Mouse (Mus musculus) embryonic facial prominence, embryonic 11.5 days (tissue): ENCODE measurements around the gene Pipox. TPM values are rescaled to one million over a fixed set of nuclear protein-coding genes. Genes with fewer than 3 reads are reported as not detected.
A peak's percentile ranks its signal among the peaks of the same experiment; 100 is the strongest.

Experiments used
- ATAC-seq: fragments of 200-750 bp; cut with Nextera tagmentation; replicated peaks from 2 replicates; pipeline ENCODE4 v1.8.0; 2017; ENCODE audit warnings: low read depth; ENCODE audit not compliant: insufficient number of reproducible peaks, low FRiP score, low TSS enrichment
- DNase-seq: peaks from one replicate; pipeline ENCODE4 v3.0.0-alpha.2; 2015; ENCODE audit warnings: low spot score
- H3K27ac ChIP-seq: fragments of 300-500 bp; sonication (generic); replicated peaks from 2 replicates; pipeline ENCODE4 v1.5.1; 2014; ENCODE audit warnings: mild to moderate bottlenecking, low read depth, low read length, control low read depth
- H3K27me3 ChIP-seq: fragments of 300-500 bp; sonication (generic); 2 replicates; pipeline ENCODE4 v1.6.1; 2014; ENCODE audit warnings: mild to moderate bottlenecking, low read length, moderate library complexity, mixed read lengths; ENCODE audit not compliant: control insufficient read depth, insufficient read depth
- H3K36me3 ChIP-seq: fragments of 300-500 bp; sonication (generic); replicated peaks from 2 replicates; pipeline ENCODE4 v1.6.1; 2014; ENCODE audit warnings: low read depth, mild to moderate bottlenecking, low read length, moderate library complexity, mixed read lengths; ENCODE audit not compliant: control insufficient read depth, insufficient read depth
- H3K4me1 ChIP-seq: fragments of 300-500 bp; sonication (generic); 2 replicates; pipeline ENCODE4 v1.6.1; 2014; ENCODE audit warnings: low read length, mixed read lengths; ENCODE audit not compliant: control insufficient read depth, insufficient read depth
- H3K4me2 ChIP-seq: fragments of 300-500 bp; sonication (generic); 2 replicates; pipeline ENCODE4 v1.6.1; 2014; ENCODE audit warnings: low read depth, mild to moderate bottlenecking, control low read depth, low read length, moderate library complexity
- H3K4me3 ChIP-seq: fragments of 300-500 bp; sonication (generic); 2 replicates; pipeline ENCODE4 v1.5.1; 2014; ENCODE audit warnings: low read depth, low read length, control low read depth
- H3K9ac ChIP-seq: fragments of 300-500 bp; sonication (generic); replicated peaks from 2 replicates; pipeline ENCODE4 v1.6.1; 2014; ENCODE audit warnings: mild to moderate bottlenecking, control low read depth, low read length
- H3K9me3 ChIP-seq: fragments of 300-500 bp; sonication (generic); replicated peaks from 2 replicates; pipeline ENCODE4 v1.6.1; 2016; ENCODE audit warnings: mild to moderate bottlenecking, low read length, inconsistent platforms, mixed read lengths; ENCODE audit not compliant: control insufficient read depth
- WGBS: fragments of 180-500 bp; shearing (Covaris S2); extraction: QIAGEN DNeasy Blood & Tissue Kit; methylation state at CpG from one replicate; pipeline ENCODE4 v1.1.7; 2014; 5-methylcytosine and 5-hydroxymethylcytosine counted together
- polyA plus RNA-seq: library from polyadenylated mRNA; unstranded; fragments of >200 nt; fragmentation: Nextera tagmentation; extraction: Ambion mirVana; gene quantifications from 2 replicates; pipeline ENCODE4 v1.2.1, GENCODE M21; 2014

The Pipox gene
- polyA plus RNA-seq, 1 experiment from 2014 or later: 3.0 TPM

DNA sequence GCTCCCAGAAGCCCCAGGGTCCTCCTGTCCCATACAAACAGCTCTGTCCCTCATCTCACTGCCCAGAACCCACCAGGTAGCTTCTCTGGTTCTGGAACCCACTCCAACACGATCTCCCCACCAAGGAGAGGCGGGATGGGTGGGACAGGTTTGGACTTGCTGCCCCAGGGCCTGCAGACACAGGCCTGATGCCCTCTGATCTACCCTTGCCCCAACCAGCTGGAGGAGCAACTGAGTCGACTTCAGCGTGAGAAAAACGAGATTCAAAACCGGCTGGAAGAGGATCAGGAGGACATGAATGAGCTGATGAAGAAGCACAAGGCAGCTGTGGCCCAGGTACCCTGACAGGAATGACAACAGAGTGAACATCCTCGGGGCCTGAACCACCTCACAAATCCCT, 44.7 kb downstream of the Pipox start:
- ATAC-seq (no peak), DNase-seq (no peak)
- H3K4me2 ChIP-seq: no peak overlapping the region
- H3K27me3 ChIP-seq: no peaks in the 10 kb centered on the region
- 72% methylated on average over 7 of the region's 7 CpGs for WGBS
- H3K4me3 ChIP-seq: no peak overlapping the region
- peaks cover 5% of the 10 kb centered on the region; the same call in 1 of the 2 replicates for H3K36me3 ChIP-seq
- H3K9me3 ChIP-seq: no peaks in the 10 kb centered on the region
- no peak overlapping the region for H3K27ac ChIP-seq
- H3K9ac ChIP-seq: no peak overlapping the region
- no peaks in the 10 kb centered on the region; the same call in 1 of the 2 replicates for H3K4me1 ChIP-seq

DNA sequence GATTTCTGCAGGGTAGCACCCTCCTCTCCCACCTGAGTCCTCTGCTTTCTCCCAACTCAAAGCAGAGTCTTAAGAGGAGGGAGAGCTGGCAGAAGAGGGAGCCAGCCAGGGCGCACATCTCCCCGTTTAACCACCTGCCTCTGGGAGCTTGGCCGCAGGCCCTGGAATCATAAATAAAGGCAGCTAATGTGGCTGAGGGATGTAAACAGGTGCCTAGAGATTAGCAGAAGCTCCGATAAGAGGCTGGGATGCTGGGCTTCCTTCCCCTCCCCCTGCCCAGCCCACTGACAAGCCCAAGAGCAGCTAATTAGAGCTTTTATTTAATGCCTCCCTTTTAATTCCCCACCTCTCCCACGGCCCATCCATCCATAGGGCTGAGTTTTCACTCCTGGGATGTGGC, 45.8 kb downstream of the Pipox start:
- DNase-seq (no peak), ATAC-seq (no peak)
- H3K4me1 ChIP-seq: no peaks in the 10 kb centered on the region; the same call in 1 of the 2 replicates
- no peaks in the 10 kb centered on the region for H3K27me3 ChIP-seq
- H3K36me3 ChIP-seq: peaks cover 4% of the 10 kb centered on the region; the same call in 1 of the 2 replicates
- no peak overlapping the region for H3K27ac ChIP-seq
- 45% methylated on average over 5 of the region's 5 CpGs for WGBS
- H3K4me2 ChIP-seq: no peak overlapping the region
- no peak overlapping the region for H3K9ac ChIP-seq
- H3K4me3 ChIP-seq: no peak overlapping the region
- no peaks in the 10 kb centered on the region for H3K9me3 ChIP-seq

DNA sequence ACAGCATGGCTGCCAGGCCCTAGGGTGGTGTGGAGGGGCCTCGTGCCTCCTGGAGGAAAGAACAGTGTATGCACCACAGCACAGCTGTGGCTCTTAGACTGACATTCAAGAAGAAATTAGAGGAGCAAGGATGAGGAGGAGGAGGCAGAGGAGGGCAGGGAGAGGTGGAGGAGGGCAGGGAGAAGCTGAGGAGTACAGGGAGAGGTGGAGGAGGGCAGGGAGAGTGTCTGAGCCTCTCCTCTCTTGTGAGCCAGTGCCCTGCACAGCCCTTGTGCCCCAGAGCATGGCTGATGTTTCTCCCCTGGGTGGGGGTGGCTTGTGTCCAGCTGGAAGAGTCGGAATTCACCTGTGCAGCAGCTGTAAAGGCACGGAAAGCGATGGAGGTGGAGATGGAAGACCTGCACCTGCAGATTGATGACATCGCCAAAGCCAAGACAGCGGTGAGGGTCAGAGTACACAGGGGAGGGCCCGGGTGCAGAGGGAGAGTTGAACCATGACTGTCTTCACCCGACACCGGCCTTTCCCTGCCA, 46.2 kb downstream of the Pipox start:
- H3K4me1 ChIP-seq: no peaks in the 10 kb centered on the region; the same call in 1 of the 2 replicates
- H3K9me3 ChIP-seq: no peaks in the 10 kb centered on the region
- ATAC-seq (0 out of 2 replicates have a peak, but pooled peaks have one; percentile 15), DNase-seq (no peak)
- no peak overlapping the region for H3K4me3 ChIP-seq
- 49% methylated on average over 9 of the region's 9 CpGs for WGBS
- no peak overlapping the region for H3K27ac ChIP-seq
- peaks cover 2% of the 10 kb centered on the region for H3K36me3 ChIP-seq
- no peaks in the 10 kb centered on the region for H3K27me3 ChIP-seq
- no peak overlapping the region for H3K9ac ChIP-seq
- no peak overlapping the region for H3K4me2 ChIP-seq

DNA sequence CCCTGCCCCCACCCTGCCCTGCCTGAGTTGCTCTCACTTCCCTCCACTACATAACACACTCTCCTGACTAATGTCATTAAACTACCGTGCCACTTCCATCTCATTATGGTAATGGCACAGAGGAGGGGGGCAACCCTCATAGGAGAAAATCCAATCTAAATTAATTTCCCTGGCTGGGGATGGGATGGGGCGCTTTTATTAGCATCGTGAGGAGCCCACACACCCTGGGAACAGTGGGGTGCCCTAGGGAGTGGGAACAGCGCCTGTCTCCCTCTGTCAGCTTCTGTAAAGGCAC, 50.0 kb downstream of the Pipox start:
- Histone ChIP-seq H3K4me3 (no peak overlapping the region), H3K36me3 (peaks cover 7% of the 10 kb centered on the region), H3K9me3 (no peaks in the 10 kb centered on the region), H3K4me1 (no peaks in the 10 kb centered on the region), H3K4me2 (no peak overlapping the region), H3K27ac (no peak overlapping the region), H3K9ac (no peak overlapping the region), H3K27me3 (no peaks in the 10 kb centered on the region)
- DNase-seq: no peak
- 62% methylated on average over 4 of the region's 4 CpGs for WGBS
- ATAC-seq: no peak

- no peaks in the 10 kb centered on the region for H3K27me3 ChIP-seq
Observed at GRCm38 (mm10) chr11:77843068-77843905, 50.6 kb downstream of the Pipox start.

GRCm38 (mm10) chr11:77840523-77841245, 53.2 kb downstream of the Pipox start:
- H3K27ac ChIP-seq: no peak overlapping the region
- H3K4me2 ChIP-seq: no peak overlapping the region
- H3K4me1 ChIP-seq: no peaks in the 10 kb centered on the region
- no peaks in the 10 kb centered on the region for H3K27me3 ChIP-seq
- ATAC-seq: no peak
- no peak overlapping the region; the same call in 1 of the 2 replicates for H3K9ac ChIP-seq
- no peaks in the 10 kb centered on the region for H3K9me3 ChIP-seq
- H3K36me3 ChIP-seq: peaks cover 6% of the 10 kb centered on the region
- 86% methylated on average over 16 of the region's 16 CpGs for WGBS
- no peak for DNase-seq
- H3K4me3 ChIP-seq: no peak overlapping the region

More at GRCm38 (mm10) chr11:77843068-77843905, 50.6 kb downstream of the Pipox start:
- Histone ChIP-seq H3K9me3 (no peaks in the 10 kb centered on the region), H3K9ac (no peak overlapping the region), H3K36me3 (peaks cover 7% of the 10 kb centered on the region), H3K4me1 (no peaks in the 10 kb centered on the region), H3K4me2 (no peak overlapping the region), H3K27ac (no peak overlapping the region), H3K4me3 (no peak overlapping the region)
- DNase-seq (no peak), ATAC-seq (no peak)
- 90% methylated on average over 20 of the region's 21 CpGs for WGBS

DNA sequence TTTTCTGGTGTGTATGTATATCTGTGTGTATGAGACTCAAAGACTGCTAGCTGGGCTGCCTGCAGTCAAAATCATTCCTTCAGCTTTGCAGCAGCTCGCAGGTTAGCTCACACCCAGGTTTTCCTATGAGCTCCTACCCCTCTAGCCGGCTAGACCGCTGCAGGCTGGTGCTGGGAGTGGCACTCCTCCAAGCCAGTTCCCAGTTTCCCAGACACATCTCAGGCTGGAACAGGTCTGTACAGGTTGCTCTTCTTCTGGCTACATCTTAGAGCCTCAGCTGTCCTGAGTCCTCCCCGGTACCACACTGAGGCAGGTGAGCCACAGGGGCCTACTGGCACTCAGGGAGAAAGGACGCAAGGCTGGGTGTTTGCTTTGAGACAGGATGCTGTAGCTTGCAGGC, 56.0 kb downstream of the Pipox start:
- Histone ChIP-seq H3K27ac (no peak overlapping the region), H3K4me3 (no peak overlapping the region), H3K9me3 (no peaks in the 10 kb centered on the region), H3K27me3 (no peaks in the 10 kb centered on the region), H3K4me1 (no peaks in the 10 kb centered on the region), H3K9ac (no peak overlapping the region), H3K36me3 (peaks cover 6% of the 10 kb centered on the region; the same call in 1 of the 2 replicates), H3K4me2 (no peak overlapping the region)
- WGBS: 80% methylated on average over 5 of the region's 5 CpGs
- ATAC-seq (no peak), DNase-seq (no peak)

DNA sequence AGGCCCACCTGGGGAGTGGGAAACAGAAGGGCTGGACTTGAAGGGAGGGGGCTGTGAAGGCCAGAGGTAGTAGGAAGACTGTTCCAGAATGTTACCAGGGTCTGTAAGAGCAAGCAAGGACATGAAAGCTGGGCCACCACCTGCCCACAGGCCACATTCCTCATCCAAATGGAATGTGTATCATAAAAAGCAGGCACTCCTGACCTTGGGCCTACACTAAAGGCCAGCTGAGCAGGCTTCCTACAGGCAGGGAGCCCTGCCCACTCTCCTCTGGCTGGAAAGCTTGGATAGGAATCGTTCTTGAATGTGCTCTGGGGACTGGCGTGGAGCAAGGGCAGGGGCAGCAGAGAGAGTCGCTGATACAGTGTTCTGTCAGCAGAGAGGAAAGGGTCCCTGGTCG, 57.1 kb downstream of the Pipox start:
- Histone ChIP-seq H3K27ac (no peak overlapping the region), H3K4me3 (no peak overlapping the region), H3K4me1 (no peaks in the 10 kb centered on the region), H3K4me2 (no peak overlapping the region), H3K27me3 (no peaks in the 10 kb centered on the region), H3K9ac (no peak overlapping the region), H3K9me3 (no peaks in the 10 kb centered on the region), H3K36me3 (peaks cover 4% of the 10 kb centered on the region; the same call in 1 of the 2 replicates)
- DNase-seq: no peak
- ATAC-seq: no peak
- WGBS: 70% methylated on average over 4 of the region's 4 CpGs
